ENCODE assay signal across 18 mouse cellular contexts in genomic region chr6:114364734-114365133, GRCm38 (mm10). TPM values are rescaled to one million over a fixed set of nuclear protein-coding genes. Genes with fewer than 3 reads are reported as not detected.
"Had no signal": no experiment of that assay in that cellular context is flagged by ENCODE, and none has a peak within 500 bp of the region (broad histone marks: within the 10 kb centered on the region; RNA-seq: fewer than 3 reads in every experiment).

No protein-coding gene starts in this region.

- H3K36me3 ChIP-seq: limb, embryonic 15.5 days; midbrain, embryonic 10.5 days; neural tube, embryonic 12.5 days had no signal

- H3K9me3 ChIP-seq: limb, embryonic 15.5 days; midbrain, embryonic 10.5 days; neural tube, embryonic 12.5 days had no signal

- H3K27ac ChIP-seq: kidney, postnatal 0 days; limb, embryonic 15.5 days; liver, embryonic 14.5 days; midbrain, embryonic 10.5 days; neural tube, embryonic 12.5 days had no signal

- H3K4me3 ChIP-seq: limb, embryonic 15.5 days; midbrain, embryonic 10.5 days; neural tube, embryonic 12.5 days had no signal

- H3K27me3 ChIP-seq: neural tube, embryonic 12.5 days had no signal

- H3K4me1 ChIP-seq: limb, embryonic 15.5 days; neural tube, embryonic 12.5 days had no signal

- H3K4me2 ChIP-seq: limb, embryonic 15.5 days; neural tube, embryonic 12.5 days had no signal

- DNase-seq: kidney, adult 8-10 months; kidney, postnatal 36 days; layer of hippocampus, adult 9-11 months; layer of hippocampus, postnatal 36 days; lung, adult 18-20 months; midbrain, embryonic 14.5 days; right cerebral cortex, postnatal 4 days; spleen, adult 18-20 months; thymus, adult 2 months; thymus, postnatal 25 days had no signal

- H3K9ac ChIP-seq: limb, embryonic 15.5 days; liver, embryonic 14.5 days; neural tube, embryonic 12.5 days had no signal

- ATAC-seq: lung, postnatal 0 days had no signal

RNA-seq across cellular contexts. Expression of gene Hrh1, which starts 33.0 kb away (rescaled TPM):
- polyA plus RNA-seq: limb, embryonic 11.5 days; stomach, embryonic 14.5 days had no signal
